Mouse (Mus musculus): ENCODE data around the gene Inip. TPM values are rescaled to one million over a fixed set of nuclear protein-coding genes. Genes with fewer than 3 reads are reported as not detected.
A peak's percentile ranks its signal among the peaks of the same experiment; 100 is the strongest.
"Not testable (repeated sequence)": the region's sequence is repeated elsewhere in the genome, so short reads cannot be mapped to it uniquely, and the experiment has no call there.

Inip gene
- total RNA-seq, 4 experiments from 2014 or later, result 20.3 to 22.3 (median 21.0) TPM

DNA sequence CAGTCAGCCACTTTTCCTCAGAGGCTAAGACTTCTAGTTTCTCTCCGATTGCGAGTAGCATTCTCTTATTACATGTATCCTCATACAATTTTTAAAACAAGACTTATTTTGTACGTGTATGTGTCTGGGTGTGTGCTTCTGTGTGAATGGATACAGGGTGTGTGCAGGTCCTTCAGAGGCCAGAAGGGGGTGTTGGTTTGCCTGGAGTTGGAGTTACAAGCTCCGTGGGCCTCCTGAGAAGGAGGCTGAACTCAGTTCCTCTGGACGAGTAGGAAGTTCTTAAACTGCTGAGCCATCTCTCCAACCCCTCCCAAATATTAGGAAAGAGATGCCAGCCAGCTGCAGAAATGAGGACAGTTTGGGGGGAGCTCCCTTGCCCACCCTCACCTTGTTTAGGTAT is 7.0 kb upstream of the Inip start:
- no peak for DNase-seq (ENCODE audit: low spot score in 2 of 2)

DNA sequence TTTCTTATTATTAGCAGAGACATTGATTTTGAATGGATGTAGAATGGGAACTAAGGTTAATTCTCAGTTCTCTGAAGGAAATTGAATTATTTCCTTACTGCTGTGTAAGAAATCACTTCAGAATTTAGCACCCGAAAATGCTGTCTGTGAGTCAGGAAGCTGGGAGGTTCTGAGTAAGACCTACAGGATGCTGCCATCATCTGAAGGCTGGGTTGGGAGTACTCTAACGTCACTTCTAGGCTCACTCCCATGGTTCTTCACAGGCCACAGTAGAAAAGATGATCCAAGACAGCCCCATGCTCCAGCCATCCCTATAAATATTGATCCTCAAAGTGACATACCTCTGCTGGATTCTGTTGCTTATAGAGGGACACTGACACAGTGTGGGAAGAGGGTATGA is 6.1 kb upstream of the Inip start:
- DNase-seq (ENCODE audit: low spot score in 2 of 2), result no peak

DNA sequence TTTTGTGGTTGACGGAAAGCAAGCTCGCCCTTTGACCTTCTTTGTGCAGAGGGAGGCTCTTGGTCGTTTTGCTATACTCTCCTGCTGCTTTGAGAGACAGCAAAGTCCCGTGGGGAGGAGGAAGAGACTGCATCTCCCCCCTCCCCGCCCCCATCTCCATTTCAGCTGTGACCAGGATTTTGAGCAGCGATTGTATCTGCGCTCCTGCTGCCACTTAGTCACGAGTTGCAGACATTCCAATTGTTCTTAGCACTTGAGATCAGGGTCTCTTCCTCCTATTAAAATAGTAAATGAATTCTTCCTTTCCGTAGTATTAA is 5.4 kb upstream of the Inip start:
- no peak for DNase-seq (ENCODE audit: low spot score in 2 of 2)

DNA sequence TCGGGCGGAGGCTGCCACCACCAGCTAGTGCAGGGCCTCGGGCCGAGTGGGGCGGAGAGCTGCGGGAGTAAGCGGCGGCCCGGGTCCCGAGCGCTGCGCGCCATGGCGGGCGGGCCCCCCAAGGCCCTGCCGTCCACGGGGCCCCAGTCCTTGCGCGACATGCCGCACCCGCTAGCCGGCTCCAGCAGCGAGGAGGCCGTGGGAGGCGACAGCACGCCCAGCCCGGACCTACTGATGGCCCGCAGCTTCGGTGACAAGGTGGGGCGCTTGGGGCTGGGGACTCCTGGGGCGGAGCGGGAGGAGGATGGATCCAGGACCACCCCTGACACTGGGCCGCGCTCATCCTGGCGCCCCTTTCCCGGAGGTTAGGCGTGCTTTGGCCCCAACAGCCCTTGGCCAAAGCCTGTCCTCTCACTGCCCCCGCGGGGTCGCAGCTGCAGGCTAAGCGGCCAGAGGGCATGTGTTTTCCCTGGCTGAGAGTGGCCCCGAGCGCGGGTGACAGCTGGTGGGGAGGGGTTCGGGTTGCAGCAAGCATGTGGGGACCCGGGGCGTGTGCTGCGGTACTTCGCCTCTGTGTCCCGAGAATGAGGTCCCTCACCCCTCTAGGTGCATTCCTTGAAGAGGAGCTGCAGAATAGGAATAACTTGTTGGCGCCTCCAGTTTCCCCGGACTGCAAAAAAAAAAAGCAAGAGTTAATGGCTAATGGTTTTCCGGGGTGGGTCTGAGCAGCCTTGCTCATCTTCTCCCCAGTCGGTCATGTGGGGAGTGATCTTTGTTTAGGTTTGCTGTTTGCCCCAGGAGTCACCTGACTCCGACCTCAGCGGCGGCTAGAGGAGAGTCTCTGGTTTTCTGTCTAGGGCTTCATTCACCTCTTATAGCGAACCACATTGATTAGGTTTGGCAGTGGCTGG is 4.8 kb upstream of the Inip start:
- DNase-seq (ENCODE audit: low spot score in 2 of 2), result no peak

DNA sequence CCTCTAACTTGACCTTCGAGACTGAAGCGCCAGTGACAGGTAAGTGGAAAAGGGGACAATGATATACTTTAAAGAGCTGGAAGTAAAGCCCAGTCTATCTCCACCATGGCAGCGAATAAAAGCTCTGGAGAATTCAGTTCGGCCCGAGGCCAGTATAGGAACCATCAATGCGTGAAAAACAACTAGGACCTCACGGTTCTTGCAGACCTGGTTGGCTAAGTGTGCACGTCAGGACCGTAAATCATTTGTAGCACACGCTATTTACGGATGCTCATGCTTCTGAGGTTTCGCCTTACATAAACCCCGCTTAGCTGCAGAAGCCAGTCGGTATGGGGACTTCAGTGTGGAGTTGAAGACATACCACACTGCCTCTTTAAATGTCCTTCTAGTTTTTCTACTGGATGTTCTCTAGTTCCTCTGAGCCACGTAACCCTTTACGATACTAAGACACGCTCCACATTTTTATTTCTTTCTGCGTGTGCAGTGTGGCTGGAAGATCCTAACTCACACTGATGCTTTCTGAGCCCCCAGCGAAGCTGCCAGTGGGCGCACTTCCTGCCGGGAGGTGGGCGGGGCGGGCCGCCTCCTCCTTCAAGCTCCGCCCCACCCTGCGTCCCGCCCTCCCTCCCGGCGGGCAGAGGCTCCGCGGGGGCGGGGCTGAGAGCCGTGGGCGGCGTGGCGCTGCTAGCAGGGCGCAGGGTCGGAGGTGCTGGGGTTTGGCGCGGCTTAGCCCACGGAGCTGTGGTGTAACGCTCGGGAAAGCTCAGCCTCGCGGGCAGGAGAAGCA is 4.0 kb upstream of the Inip start, which contains the start of gene Snx30:
Gene Snx30, plus strand, starts transcription at position 660 of the 787 bp plus-strand sequence.
- DNase-seq (ENCODE audit: low spot score in 2 of 2), result peak; percentile 80 to 86

DNA sequence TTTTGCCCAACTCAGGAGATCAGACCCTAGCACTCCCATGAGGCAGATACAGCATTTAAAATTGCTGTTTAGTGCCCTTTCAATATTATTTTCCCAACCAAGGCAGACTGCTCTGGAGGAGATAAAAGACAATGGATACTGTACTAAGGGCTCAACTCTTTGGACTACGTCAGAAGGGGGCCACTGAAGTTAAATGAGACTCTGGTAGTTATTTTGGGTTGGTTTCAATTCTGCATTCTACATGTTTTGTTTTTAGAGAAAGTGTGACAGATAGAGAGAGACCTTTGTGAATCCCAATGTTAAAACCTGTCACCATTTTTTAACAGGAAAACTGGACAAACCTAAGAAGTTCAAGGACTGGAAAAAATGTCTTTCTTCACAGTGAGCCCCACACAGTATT is 3.4 kb upstream of the Inip start:
- no peak for DNase-seq (ENCODE audit: low spot score in 2 of 2)

DNA sequence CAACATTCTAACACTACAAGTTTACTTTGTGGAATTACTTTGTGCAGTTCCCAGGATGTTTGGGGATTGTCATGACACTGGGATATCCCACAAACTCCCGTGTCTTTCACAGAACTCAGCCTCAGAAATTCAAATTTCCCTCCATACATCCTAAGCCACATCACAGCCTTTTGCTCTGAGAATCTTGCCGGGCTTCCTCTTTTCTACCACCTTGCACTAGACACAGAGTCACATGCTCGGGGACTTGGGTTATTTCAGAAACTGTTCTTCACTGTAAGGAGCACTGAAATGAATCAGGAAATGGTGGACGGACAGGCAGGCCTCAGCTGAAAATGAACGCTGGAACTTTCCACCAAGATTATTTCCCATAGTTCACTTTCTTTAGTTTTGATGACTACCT is 2.0 kb upstream of the Inip start:
- DNase-seq (ENCODE audit: low spot score in 2 of 2), result no peak

DNA sequence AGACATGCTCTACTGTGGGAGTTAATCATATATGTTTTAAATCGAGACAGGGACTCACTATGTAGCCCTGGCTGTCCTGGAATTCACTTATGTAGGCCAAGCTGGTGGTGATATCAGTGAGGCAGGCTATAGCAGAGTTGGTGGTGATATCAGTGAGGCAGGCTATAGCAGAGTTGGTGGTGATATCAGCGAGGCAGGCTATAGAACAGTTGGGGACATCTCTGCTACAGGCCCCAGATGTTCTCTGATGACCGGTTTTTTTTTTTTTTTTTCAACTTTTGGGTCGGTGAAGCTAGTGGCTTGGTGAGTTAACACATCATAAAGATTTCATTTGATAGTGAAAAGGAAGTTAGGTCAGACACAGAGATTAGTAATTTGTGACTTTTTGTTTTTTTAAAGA is 1.4 kb upstream of the Inip start:
- DNase-seq (ENCODE audit: low spot score in 2 of 2), result no peak

DNA sequence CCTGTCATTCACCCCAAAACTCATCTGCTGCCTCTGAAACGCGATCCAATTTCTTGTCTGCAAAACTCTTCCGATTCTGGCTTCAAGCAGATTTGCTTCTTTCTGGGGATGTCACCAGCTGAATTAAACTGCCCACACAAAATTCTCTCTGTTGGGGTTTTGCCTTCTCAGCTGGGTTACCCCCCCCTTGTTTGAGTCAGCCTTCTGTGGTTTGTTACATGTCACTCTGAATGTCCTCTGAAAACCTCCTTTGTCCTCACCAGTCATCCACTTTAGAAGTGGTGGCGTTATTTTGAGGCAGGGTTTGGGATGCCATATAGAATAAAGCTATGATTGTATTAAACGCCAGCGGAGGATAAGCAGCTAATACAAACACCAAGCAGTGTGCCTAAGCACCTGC is 718 bp upstream of the Inip start:
- no peak for DNase-seq (ENCODE audit: low spot score in 2 of 2)

DNA sequence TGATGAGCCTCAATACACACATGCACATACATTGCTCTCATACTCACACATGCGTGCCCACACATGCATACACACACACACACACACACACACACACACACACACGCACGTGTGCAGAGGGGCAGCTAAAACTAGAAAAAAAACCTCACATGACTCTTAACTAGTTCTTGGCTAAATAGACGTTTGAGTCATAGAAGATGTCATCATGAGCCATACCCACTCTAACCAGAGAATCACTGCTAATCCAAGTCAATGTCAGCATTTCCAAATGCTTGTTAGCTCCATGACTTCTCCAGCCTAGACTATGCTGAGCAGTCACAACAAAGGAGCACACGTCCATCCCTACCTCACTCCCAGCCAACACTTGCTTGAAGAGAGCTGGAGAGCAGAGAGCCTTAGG is 1.2 kb downstream of the Inip start:
- DNase-seq (ENCODE audit: low spot score in 2 of 2), result no peak

DNA sequence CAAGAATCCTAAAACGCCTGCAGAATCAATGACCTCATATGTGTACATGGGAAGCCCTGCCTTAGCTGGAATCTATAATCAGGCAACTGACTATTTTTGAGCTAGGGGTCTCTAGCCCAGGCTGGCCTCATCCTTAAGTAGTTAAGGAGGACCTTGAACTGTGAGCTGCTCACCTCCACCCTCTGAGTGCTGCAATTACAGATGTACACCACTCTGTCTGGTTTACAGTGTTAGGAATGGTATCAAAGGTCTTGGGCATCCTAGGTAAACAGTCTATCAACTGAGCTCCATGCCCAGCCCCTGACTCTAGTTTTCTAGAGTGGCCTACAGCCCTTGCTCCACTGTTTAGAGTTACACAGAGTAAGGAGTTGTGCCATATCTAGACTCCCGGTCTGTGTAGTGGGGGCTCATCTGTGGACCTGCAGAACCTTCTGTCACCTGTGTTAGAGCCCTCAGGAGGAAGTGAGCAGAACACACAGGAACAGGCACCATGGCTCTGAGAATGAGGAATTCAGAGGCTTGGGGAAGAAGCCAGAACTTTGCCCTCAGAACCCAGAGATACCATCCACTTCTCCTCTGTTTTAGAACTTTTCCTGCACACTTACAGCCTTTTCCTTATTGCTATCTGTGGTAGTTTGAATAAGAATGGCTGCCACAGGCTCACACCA is 5.5 kb downstream of the Inip start:
- DNase-seq (ENCODE audit: low spot score in 2 of 2), result no peak

DNA sequence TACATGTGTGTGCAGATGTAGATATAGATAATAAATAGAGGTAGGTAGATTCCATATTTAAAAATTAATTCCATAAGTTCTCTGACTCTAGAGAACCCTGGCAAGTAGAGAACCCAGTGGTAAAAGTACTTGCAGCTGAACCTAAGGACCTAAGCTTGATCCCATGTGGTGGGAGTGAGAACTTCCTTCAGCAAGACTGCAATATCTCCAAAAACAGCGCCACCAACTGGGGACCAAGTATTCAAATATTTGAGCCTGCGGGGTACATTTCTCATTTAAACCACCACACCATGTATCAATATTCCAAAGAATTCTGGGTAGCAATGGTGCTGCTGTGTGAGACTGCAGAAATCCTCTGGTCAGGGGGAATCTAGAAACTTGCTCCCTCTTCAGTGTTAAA is 7.3 kb downstream of the Inip start:
- DNase-seq (ENCODE audit: low spot score in 2 of 2), result no peak

DNA sequence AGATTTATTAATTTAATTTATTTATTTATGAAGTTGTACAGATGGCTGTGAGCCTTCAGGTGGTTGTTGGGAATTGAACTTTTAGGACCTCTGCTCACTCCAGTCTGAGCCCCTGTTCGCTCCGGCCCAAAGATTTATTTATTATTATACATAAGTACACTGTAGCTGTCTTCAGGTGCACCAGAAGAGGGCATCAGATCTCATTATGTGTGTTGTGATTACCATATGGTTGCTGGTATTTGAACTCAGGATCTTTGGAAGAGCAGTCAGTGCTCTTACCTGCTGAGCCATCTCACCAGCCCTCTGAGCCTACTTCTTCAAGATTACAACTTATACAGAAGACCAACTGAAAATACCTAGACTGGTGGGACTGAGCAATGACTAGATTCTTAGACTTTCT is 7.8 kb downstream of the Inip start:
- DNase-seq (ENCODE audit: low spot score in 2 of 2), result not testable (repeated sequence)

DNA sequence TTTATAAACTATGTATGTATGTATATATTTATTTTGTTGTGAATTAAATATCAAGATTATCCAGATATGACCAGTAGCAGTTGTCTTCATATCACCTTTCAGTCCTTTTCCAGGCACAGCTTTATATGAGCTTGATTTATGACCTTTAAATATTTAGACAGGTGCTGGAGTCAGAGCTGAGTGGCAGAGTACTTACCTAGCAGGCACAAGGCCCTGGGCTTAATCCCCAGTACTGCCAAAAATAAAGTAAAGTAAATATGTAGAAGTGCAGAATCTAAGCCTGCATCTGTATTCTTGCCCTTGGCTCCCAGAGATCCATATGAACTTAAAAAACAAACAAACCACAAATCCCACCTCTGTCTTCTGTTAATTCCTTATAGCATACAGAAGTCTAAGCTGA is 12.4 kb downstream of the Inip start:
- no peak for DNase-seq (ENCODE audit: low spot score in 2 of 2)

DNA sequence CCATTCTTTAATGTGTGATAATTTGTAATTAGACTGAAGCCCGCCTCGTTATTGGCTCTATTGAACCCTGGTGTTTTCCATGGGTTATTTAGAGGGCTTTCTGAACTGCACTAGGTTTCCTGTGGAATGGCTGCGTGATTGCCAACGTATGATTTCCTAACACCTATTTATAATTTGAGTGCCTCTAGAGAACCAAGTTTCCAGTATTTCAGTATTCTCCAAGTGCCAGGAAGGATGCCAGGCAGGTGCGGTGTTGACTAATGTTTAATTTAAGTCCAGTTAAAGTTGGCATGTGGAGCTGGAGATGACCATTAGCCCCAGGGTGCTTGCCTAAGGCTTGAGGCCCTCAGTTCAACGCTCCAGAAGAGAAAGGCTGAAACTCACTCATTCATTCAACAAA is 14.3 kb downstream of the Inip start:
- DNase-seq (ENCODE audit: low spot score in 2 of 2), result no peak

DNA sequence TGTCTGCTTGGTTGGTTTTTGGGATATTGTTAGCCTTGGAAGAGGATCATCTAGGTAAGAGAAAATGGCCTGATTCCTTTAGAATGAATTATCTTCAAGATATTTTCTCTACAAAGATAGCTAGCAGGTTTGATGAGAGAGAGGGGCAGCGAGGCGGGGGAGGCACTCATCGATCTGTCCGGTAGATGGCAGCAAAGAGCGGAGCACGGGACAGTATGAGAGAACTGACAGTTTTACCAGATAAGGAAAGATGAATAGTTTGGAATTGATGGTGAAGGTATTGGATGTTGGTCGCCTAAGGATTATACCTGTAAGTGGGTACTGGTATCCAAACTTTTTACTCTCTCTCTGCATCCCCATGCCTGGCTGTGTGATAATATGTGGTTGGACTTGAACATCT is 14.7 kb downstream of the Inip start:
- peak in 1 of 2 experiments; percentile 81 for DNase-seq (ENCODE audit: low spot score in 2 of 2)

DNA sequence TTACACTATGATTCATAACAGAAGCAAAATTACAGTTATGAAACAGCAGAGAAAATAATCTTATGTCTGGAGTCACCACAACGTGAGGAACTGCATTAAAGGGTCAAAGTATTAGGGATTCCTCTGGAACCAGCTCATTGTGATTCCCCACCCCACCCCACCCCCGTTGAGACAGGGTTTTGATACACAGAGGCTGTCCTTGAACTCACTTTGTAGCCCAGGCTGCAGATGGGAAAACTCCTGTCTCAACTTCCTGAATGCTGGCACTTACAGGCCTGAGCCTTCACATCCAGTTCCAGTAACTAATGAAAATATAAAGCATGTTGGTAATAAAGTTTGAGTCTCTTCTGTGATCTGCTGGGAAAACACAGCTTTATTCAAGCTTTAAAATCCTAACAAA is 16.0 kb downstream of the Inip start:
- DNase-seq (ENCODE audit: low spot score in 2 of 2), result no peak

DNA sequence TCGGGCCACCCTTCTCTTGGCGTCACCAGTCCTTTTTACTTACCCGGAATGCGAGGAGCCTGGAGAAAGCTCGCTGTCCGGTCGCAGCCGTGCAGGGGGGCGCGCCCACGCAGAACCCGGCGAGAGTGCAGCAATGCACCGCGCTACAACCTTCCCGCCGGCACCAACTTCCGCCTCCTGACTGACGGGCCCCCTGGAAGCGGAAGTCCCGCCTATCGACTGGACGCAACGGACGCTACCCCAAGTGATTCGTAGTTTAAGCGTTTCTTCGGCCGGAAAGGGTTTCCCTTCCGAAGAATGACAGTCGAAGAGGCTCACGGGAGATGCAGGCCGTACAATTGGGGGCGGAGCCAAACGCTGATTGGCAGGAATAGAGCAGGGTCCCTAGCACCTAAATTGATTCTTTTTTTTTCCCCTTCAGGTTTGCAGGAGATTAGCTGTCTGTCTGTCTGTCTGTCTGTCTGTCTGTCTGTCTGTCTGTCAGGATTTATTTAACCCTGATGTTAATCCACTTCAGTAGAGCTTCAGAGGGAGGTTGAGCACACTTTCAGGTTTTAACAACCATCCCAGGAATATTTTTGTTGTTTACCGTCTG is 17.6 kb downstream of the Inip start:
- peak; percentile 84 to 95 for DNase-seq (ENCODE audit: low spot score in 2 of 2)

DNA sequence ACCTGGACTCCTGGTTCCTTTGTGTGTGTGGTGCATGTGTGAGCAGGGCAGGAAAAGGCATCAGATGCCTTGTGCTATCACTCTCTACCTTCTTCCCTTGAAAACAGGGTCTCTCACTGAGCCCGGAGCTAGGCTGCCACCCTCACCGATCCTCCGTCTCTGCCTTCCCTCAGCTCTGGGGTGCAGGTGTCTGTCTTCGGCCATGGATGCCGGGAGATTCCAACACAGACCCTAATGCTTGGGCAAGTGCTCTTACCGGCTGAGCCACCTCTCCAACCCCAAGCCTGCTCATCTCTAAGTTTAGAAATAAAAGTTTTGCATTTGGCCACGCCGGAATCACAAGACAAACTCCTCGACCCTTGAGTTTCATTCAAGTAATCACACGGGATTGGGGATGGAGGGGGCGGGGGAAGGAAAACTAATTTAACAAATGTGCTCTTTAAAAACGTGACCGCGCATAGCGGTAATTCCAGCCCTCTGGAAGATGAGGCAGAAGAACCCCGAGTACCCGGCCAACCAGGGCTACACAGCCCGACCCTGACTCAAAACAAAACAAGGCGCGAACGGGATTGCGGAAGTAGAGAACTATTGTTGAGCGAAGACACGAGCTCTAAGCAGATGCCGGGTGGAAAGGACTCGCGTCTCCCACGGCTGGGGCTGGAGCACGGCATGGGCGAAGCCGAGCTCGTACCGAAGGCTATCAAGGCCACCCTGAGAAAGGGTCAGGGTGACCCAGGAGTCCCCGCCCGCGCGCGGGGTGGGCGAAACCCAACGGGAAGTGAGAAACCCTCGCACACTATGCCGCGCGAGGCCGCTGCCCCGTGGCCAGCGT is 18.3 kb downstream of the Inip start:
- DNase-seq (ENCODE audit: low spot score in 2 of 2), result peak in 1 of 2 experiments; percentile 37

DNA sequence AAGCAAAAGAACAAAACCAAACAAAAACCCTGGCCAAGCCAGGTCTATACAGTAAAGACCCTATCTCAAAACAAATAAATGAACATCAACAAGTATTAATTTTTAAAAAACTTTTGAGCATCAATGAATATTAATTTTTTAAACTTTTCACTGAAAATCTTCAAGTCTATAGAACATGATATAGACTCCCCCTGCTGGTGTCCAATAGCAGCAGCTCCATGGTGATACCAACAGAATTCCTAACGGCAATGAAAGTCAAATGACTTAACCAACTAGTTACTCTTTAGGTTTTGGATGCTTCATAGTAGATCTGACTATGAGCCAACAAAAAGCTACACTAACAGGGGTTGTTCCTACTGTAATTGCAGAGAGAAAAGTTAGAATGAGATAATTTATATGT is 20.8 kb downstream of the Inip start:
- DNase-seq (ENCODE audit: low spot score in 2 of 2), result no peak

DNA sequence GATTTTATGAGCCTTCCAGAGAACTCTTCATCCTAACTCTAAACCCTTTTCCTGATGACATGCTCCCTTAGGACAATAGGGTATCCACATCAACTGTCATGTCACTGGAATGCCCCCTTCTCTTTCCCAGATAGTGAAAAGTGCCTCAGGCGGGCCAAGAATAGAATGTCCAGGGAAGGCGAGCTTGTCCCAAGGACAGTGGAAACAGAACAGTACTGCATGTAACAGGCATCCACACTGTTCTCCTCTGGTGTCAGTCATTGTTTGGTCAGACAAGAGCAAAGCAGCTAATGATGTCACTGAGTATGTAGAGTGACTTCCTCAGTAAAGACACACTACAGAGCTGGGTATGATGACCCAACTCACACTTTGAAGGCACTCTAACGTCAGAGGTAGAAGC is 23.6 kb downstream of the Inip start:
- no peak for DNase-seq (ENCODE audit: low spot score in 2 of 2)

Measured in left cerebral cortex, adult 8-10 months (tissue).